Mouse (Mus musculus): ENCODE data around the gene Bcar3.

DNA sequence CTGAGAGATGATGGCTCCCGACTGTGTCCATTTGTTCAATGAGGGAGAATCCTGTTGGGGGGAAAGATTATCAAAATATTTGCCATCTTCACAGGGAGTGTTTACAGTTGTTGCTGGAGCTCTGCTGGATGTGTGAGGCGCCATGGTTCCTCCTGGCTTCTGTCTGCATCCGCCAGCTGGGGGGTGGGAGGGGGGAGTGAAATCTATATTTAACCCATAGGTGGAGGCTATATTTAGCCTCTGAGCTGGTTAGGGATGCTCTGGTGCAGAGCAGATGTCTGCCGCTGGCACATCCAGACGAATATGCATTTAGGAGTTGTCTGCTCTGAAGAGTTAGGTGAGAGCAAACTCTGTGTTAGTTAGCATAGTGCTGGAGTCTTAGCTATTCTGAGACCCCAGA lies 108.2 kb downstream of the Bcar3 start:
- no peak for TF ChIP-seq POLR2A (IDR thresholded peaks at IDR 0.05; ENCODE audit: borderline replicate concordance, extremely low read depth, low read depth, low read length)
- no peak for TF ChIP-seq CTCF (IDR thresholded peaks at IDR 0.05; ENCODE audit: insufficient read depth, low read length)

Data from lung, adult 2 months (tissue).